Mouse (Mus musculus): ENCODE measurements around the gene Gps1. TPM values are rescaled to one million over a fixed set of nuclear protein-coding genes. Genes with fewer than 3 reads are reported as not detected.

The Gps1 gene
- total and polyA plus RNA-seq, 3 experiments: 158 to 184 (median 174) TPM

- H3K79me2 ChIP-seq (replicated peaks; ENCODE audit: control insufficient read depth, extremely low read depth, insufficient read depth, poor library complexity, severe bottlenecking): no peaks in the 10 kb centered on the region
- H3K4me3 ChIP-seq (replicated peaks in 1 of 3; ENCODE audit: low read depth in 2 of 3, low read length in 2 of 3, poor library complexity in 1 of 3): no peak overlapping the region
- no peak for DNase-seq (ENCODE audit: extremely low read depth)
- H3K27me3 ChIP-seq (replicated peaks): peaks cover 38% of the 10 kb centered on the region
- H3K27ac ChIP-seq (ENCODE audit: insufficient read depth, low read depth): no peak overlapping the region
- no peak overlapping the region for H3K9ac ChIP-seq (ENCODE audit: insufficient read depth, low read depth)
- H3K4me2 ChIP-seq (ENCODE audit: insufficient read depth, low read depth, poor library complexity, severe bottlenecking): no peak overlapping the region
- peaks cover 3 to 12% of the 10 kb centered on the region in 2 experiments; a peak in 2 of 4 replicates for H3K4me1 ChIP-seq (ENCODE audit: control insufficient read depth in 1 of 2, insufficient read depth in 2 of 2)
- H3K9me3 ChIP-seq (replicated peaks; ENCODE audit: low read length): no peaks in the 10 kb centered on the region
- dilution Hi-C loops (cut with MboI; ENCODE audit: extremely low pct_ligation_motif_present, extremely low pct_unique_long_range_greater_than_20kb, low sequenced_read_pairs): no loop called here
- H3K36me3 ChIP-seq (replicated peaks in 1 of 2; ENCODE audit: control insufficient read depth in 1 of 2, insufficient read depth in 1 of 2, low read length in 1 of 2): no peaks in the 10 kb centered on the region
- in situ Hi-C loops (cut with MboI; ENCODE audit: low pct_ligation_motif_present, low pct_unique_long_range_greater_than_20kb, low sequenced_read_pairs): no loop called here
- TF ChIP-seq POLR2AphosphoS2 (IDR thresholded peaks at IDR 0.05; ENCODE audit: low read depth, low read length): no peak
Observed at GRCm38 (mm10) chr11:120747974-120748373, 36.1 kb upstream of the Gps1 start.

- TF ChIP-seq ZC3H11A (IDR thresholded peaks at IDR 0.05; ENCODE audit: low read depth, low read length) (no peak), CTCF (conservative IDR thresholded peaks at IDR 0.05 in 1 of 2, IDR thresholded peaks at IDR 0.05 in 1 of 2; ENCODE audit: low read depth in 2 of 2, low read length in 2 of 2) (peak; percentile 61 to 76), MYC (IDR thresholded peaks at IDR 0.05; ENCODE audit: low read depth, low read length) (no peak), SIN3A (IDR thresholded peaks at IDR 0.05; ENCODE audit: low read length) (no peak), ZMIZ1 (IDR thresholded peaks at IDR 0.05; ENCODE audit: low read depth, low read length) (no peak), POLR2A (IDR thresholded peaks at IDR 0.05; ENCODE audit: low read depth, low read length) (no peak), RCOR1 (conservative IDR thresholded peaks at IDR 0.05; ENCODE audit: low read depth, low read length) (no peak), HCFC1 (IDR thresholded peaks at IDR 0.05; ENCODE audit: low read depth, low read length) (no peak), MAZ (IDR thresholded peaks at IDR 0.05; ENCODE audit: low read depth, low read length) (no peak), SMC3 (IDR thresholded peaks at IDR 0.05; ENCODE audit: low read depth, low read length) (peak; percentile 47), RAD21 (IDR thresholded peaks at IDR 0.05; ENCODE audit: low read depth, low read length) (peak; percentile 65), PAX5 (IDR thresholded peaks at IDR 0.05; ENCODE audit: low read length) (no peak), JUN (IDR thresholded peaks at IDR 0.05; ENCODE audit: insufficient read depth, low read depth, low read length) (no peak)
Observed at GRCm38 (mm10) chr11:120749430-120749829, 34.6 kb upstream of the Gps1 start.

GRCm38 (mm10) chr11:120751606-120752005, 32.5 kb upstream of the Gps1 start:
- in situ Hi-C loops (cut with MboI; ENCODE audit: low pct_ligation_motif_present, low pct_unique_long_range_greater_than_20kb, low sequenced_read_pairs): no loop called here

More at GRCm38 (mm10) chr11:120749430-120749829, 34.6 kb upstream of the Gps1 start:
- Histone ChIP-seq H3K36me3 (replicated peaks in 1 of 2; ENCODE audit: control insufficient read depth in 1 of 2, insufficient read depth in 1 of 2, low read length in 1 of 2) (no peaks in the 10 kb centered on the region), H3K4me2 (ENCODE audit: insufficient read depth, low read depth, poor library complexity, severe bottlenecking) (no peak overlapping the region), H3K27ac (ENCODE audit: insufficient read depth, low read depth) (no peak overlapping the region), H3K79me2 (replicated peaks; ENCODE audit: control insufficient read depth, extremely low read depth, insufficient read depth, poor library complexity, severe bottlenecking) (no peaks in the 10 kb centered on the region), H3K9me3 (replicated peaks; ENCODE audit: low read length) (no peaks in the 10 kb centered on the region), H3K27me3 (replicated peaks) (peaks cover 31% of the 10 kb centered on the region), H3K4me3 (replicated peaks in 1 of 3; ENCODE audit: low read depth in 2 of 3, low read length in 2 of 3, poor library complexity in 1 of 3) (no peak overlapping the region), H3K9ac (ENCODE audit: insufficient read depth, low read depth) (no peak overlapping the region), H3K4me1 (ENCODE audit: control insufficient read depth in 1 of 2, insufficient read depth in 2 of 2) (peaks cover 0 to 7% of the 10 kb centered on the region in 2 experiments; a peak in 2 of 4 replicates)
- dilution Hi-C loops (cut with MboI; ENCODE audit: extremely low pct_ligation_motif_present, extremely low pct_unique_long_range_greater_than_20kb, low sequenced_read_pairs): no loop called here
- DNase-seq (ENCODE audit: extremely low read depth): peak; percentile 67
- in situ Hi-C loops (cut with MboI; ENCODE audit: low pct_ligation_motif_present, low pct_unique_long_range_greater_than_20kb, low sequenced_read_pairs): no loop called here

More at GRCm38 (mm10) chr11:120751606-120752005, 32.5 kb upstream of the Gps1 start:
- Histone ChIP-seq H3K4me1 (ENCODE audit: control insufficient read depth in 1 of 2, insufficient read depth in 2 of 2) (no peaks in the 10 kb centered on the region), H3K36me3 (replicated peaks in 1 of 2; ENCODE audit: control insufficient read depth in 1 of 2, insufficient read depth in 1 of 2, low read length in 1 of 2) (no peaks in the 10 kb centered on the region), H3K9ac (ENCODE audit: insufficient read depth, low read depth) (no peak overlapping the region), H3K9me3 (replicated peaks; ENCODE audit: low read length) (no peaks in the 10 kb centered on the region), H3K4me2 (ENCODE audit: insufficient read depth, low read depth, poor library complexity, severe bottlenecking) (no peak overlapping the region), H3K27me3 (replicated peaks) (peaks cover 17% of the 10 kb centered on the region), H3K79me2 (replicated peaks; ENCODE audit: control insufficient read depth, extremely low read depth, insufficient read depth, poor library complexity, severe bottlenecking) (no peaks in the 10 kb centered on the region), H3K27ac (ENCODE audit: insufficient read depth, low read depth) (no peak overlapping the region), H3K4me3 (replicated peaks in 1 of 3; ENCODE audit: low read depth in 2 of 3, low read length in 2 of 3, poor library complexity in 1 of 3) (no peak overlapping the region)
- TF ChIP-seq JUND (conservative IDR thresholded peaks at IDR 0.05; ENCODE audit: low read depth, low read length): no peak
- no peak for TF ChIP-seq TCF12 (IDR thresholded peaks at IDR 0.05; ENCODE audit: low read depth, low read length)
- TF ChIP-seq ELF1 (IDR thresholded peaks at IDR 0.05; ENCODE audit: low read depth, low read length): no peak
- no peak for TF ChIP-seq ZNF384 (IDR thresholded peaks at IDR 0.05; ENCODE audit: low read depth, low read length)
- TF ChIP-seq RCOR1 (conservative IDR thresholded peaks at IDR 0.05; ENCODE audit: low read depth, low read length): no peak
- TF ChIP-seq ZMIZ1 (IDR thresholded peaks at IDR 0.05; ENCODE audit: low read depth, low read length): no peak
- no peak for TF ChIP-seq MYC (IDR thresholded peaks at IDR 0.05; ENCODE audit: low read depth, low read length)
- TF ChIP-seq CHD1 (IDR thresholded peaks at IDR 0.05; ENCODE audit: low read depth, low read length): no peak
- TF ChIP-seq POLR2AphosphoS2 (IDR thresholded peaks at IDR 0.05; ENCODE audit: low read depth, low read length): no peak
- TF ChIP-seq MAZ (IDR thresholded peaks at IDR 0.05; ENCODE audit: low read depth, low read length): no peak
- no peak for TF ChIP-seq CHD2 (IDR thresholded peaks at IDR 0.05; ENCODE audit: low read length)
- no peak for DNase-seq (ENCODE audit: extremely low read depth)
- dilution Hi-C loops (cut with MboI; ENCODE audit: extremely low pct_ligation_motif_present, extremely low pct_unique_long_range_greater_than_20kb, low sequenced_read_pairs): no loop called here

Data from CH12.LX (cell line).